Mouse (Mus musculus) MEL (cell line): ENCODE data around the gene Gm10322. TPM values are rescaled to one million over a fixed set of nuclear protein-coding genes. Genes with fewer than 3 reads are reported as not detected.

ENCODE experiments used
- DNase-seq: peaks from one replicate; pipeline ENCODE4 v3.0.0; 2011; ENCODE audit warnings: low read depth, low spot score
- H3K27ac ChIP-seq: 2 replicates; pipeline ENCODE4 v1.5.1; 2012; ENCODE audit warnings: low read depth, mild to moderate bottlenecking, control low read depth, low read length, moderate library complexity; ENCODE audit not compliant: control insufficient read depth
- H3K27me3 ChIP-seq, 2 experiments: fragments of 150-350 bp in 1 of 2; sonication (generic) in 1 of 2; 2 replicates each; pipeline ENCODE4 v1.6.1; 2012; ENCODE audit warnings: low read length in 2 of 2, mild to moderate bottlenecking in 2 of 2, improper control_type of control experiment in 1 of 2, moderate library complexity in 1 of 2; ENCODE audit not compliant: insufficient read depth in 2 of 2, control insufficient read depth in 1 of 2
- H3K36me3 ChIP-seq, 2 experiments: 2 replicates each; pipeline ENCODE4 v1.6.1; 2012 to 2014; ENCODE audit warnings: low read length in 2 of 2, improper control_type of control experiment in 1 of 2, inconsistent platforms in 1 of 2, mild to moderate bottlenecking in 1 of 2; ENCODE audit not compliant: insufficient read depth in 2 of 2, control insufficient read depth in 1 of 2
- H3K4me1 ChIP-seq, 2 experiments: fragments of 150-350 bp in 1 of 2; sonication (generic) in 1 of 2; 2 replicates each; pipeline ENCODE4 v1.6.1; 2012; ENCODE audit warnings: low read length in 2 of 2, improper control_type of control experiment in 1 of 2, mild to moderate bottlenecking in 1 of 2; ENCODE audit not compliant: insufficient read depth in 2 of 2, control insufficient read depth in 1 of 2
- H3K4me3 ChIP-seq, 2 experiments: fragments of 150-350 bp in 1 of 2; sonication (generic) in 1 of 2; 2 replicates each; pipeline ENCODE4 v1.5.1; 2012; ENCODE audit warnings: low read depth in 2 of 2, low read length in 2 of 2, mild to moderate bottlenecking in 2 of 2, moderate library complexity in 2 of 2, control low read depth in 1 of 2, improper control_type of control experiment in 1 of 2; ENCODE audit not compliant: control insufficient read depth in 1 of 2, insufficient read depth in 1 of 2
- H3K79me2 ChIP-seq: 2 replicates; pipeline ENCODE4 v1.6.1; 2012; ENCODE audit warnings: mild to moderate bottlenecking, low read length, moderate library complexity; ENCODE audit not compliant: control insufficient read depth, poor library complexity, insufficient read depth
- H3K9ac ChIP-seq: 2 replicates; pipeline ENCODE4 v1.6.1; 2012; ENCODE audit warnings: low read depth, mild to moderate bottlenecking, control low read depth, low read length, moderate library complexity; ENCODE audit not compliant: control insufficient read depth, poor library complexity, severe bottlenecking
- H3K9me3 ChIP-seq: fragments of 150-350 bp; sonication (generic); replicated peaks from 2 replicates; pipeline ENCODE4 v1.6.1; 2012; ENCODE audit warnings: mild to moderate bottlenecking, low read length, improper control_type of control experiment, moderate library complexity; ENCODE audit not compliant: insufficient read depth
- BHLHE40 ChIP-seq: IDR thresholded peaks from 2 replicates; pipeline ENCODE4 v1.6.1; 2012; ENCODE audit warnings: low read depth, mild to moderate bottlenecking, inconsistent platforms, low read length, improper control_type of control experiment, borderline replicate concordance
- CHD1 ChIP-seq: IDR thresholded peaks from 2 replicates; pipeline ENCODE4 v1.6.1; 2012; ENCODE audit warnings: low read depth, mild to moderate bottlenecking, inconsistent platforms, low read length, improper control_type of control experiment
- CTCF ChIP-seq, 3 experiments: IDR thresholded peaks in 2 of 3; conservative IDR thresholded peaks in 1 of 3; 2 replicates each; pipeline ENCODE4 v1.5.1; 2011 to 2012; ENCODE audit warnings: low read length in 3 of 3, low read depth in 2 of 3, mild to moderate bottlenecking in 2 of 3, improper control_type of control experiment in 1 of 3, inconsistent platforms in 1 of 3, mixed read lengths in 1 of 3, moderate library complexity in 1 of 3; ENCODE audit not compliant: control insufficient read depth in 1 of 3, insufficient read depth in 1 of 3, poor library complexity in 1 of 3, severe bottlenecking in 1 of 3
- E2F4 ChIP-seq: IDR thresholded peaks from 2 replicates; pipeline ENCODE4 v1.6.1; 2011; ENCODE audit warnings: low read depth, low read length, improper control_type of control experiment, borderline replicate concordance
- ELF1 ChIP-seq: IDR thresholded peaks from 2 replicates; pipeline ENCODE4 v1.6.1; 2014; ENCODE audit warnings: low read depth, mild to moderate bottlenecking, inconsistent platforms, low read length, improper control_type of control experiment, moderate library complexity
- EP300 ChIP-seq, 2 experiments: IDR thresholded peaks; 2 replicates each; pipeline ENCODE4 v1.6.1; 2011; ENCODE audit warnings: improper control_type of control experiment in 2 of 2, low read length in 2 of 2, low read depth in 1 of 2, mild to moderate bottlenecking in 1 of 2
- GABPA ChIP-seq: IDR thresholded peaks from 2 replicates; pipeline ENCODE4 v1.6.1; 2012; ENCODE audit warnings: low read depth, mild to moderate bottlenecking, inconsistent platforms, low read length, improper control_type of control experiment, moderate library complexity
- KAT2A ChIP-seq: conservative IDR thresholded peaks from 2 replicates; pipeline ENCODE4 v1.6.1; 2012; ENCODE audit warnings: low read depth, low read length, improper control_type of control experiment, inconsistent platforms
- MAX ChIP-seq: IDR thresholded peaks from 2 replicates; pipeline ENCODE4 v1.6.1; 2011; ENCODE audit warnings: low read length, improper control_type of control experiment
- MEF2A ChIP-seq: IDR thresholded peaks from 2 replicates; pipeline ENCODE4 v1.6.1; 2014; ENCODE audit warnings: low read depth, mild to moderate bottlenecking, inconsistent platforms, low read length, improper control_type of control experiment; ENCODE audit not compliant: poor library complexity, insufficient replicate concordance, severe bottlenecking; ENCODE audit errors: extremely low read depth
- MXI1 ChIP-seq: IDR thresholded peaks from 2 replicates; pipeline ENCODE4 v1.6.1; 2011; ENCODE audit warnings: mild to moderate bottlenecking, low read depth, low read length, improper control_type of control experiment
- MYB ChIP-seq: IDR thresholded peaks from 2 replicates; pipeline ENCODE4 v1.6.1; 2011; ENCODE audit warnings: mild to moderate bottlenecking, low read depth, low read length, improper control_type of control experiment
- MYC ChIP-seq: IDR thresholded peaks from 2 replicates; pipeline ENCODE4 v1.6.1; 2011; ENCODE audit warnings: low read depth, mild to moderate bottlenecking, low read length, improper control_type of control experiment, moderate library complexity
- POLR2A ChIP-seq, 2 experiments: IDR thresholded peaks; 2 replicates each; pipeline ENCODE4 v1.6.1; 2011 to 2012; ENCODE audit warnings: low read length in 2 of 2, mild to moderate bottlenecking in 2 of 2, control low read depth in 1 of 2, improper control_type of control experiment in 1 of 2, low read depth in 1 of 2, moderate library complexity in 1 of 2; ENCODE audit not compliant: control insufficient read depth in 1 of 2, insufficient read depth in 1 of 2, poor library complexity in 1 of 2
- POLR2AphosphoS5 ChIP-seq: IDR thresholded peaks from 2 replicates; pipeline ENCODE4 v1.6.1; 2012; ENCODE audit warnings: low read depth, borderline replicate concordance, mild to moderate bottlenecking, inconsistent platforms, low read length, moderate library complexity, mixed read lengths
- RAD21 ChIP-seq: IDR thresholded peaks from 2 replicates; pipeline ENCODE4 v1.6.1; 2011; ENCODE audit warnings: mild to moderate bottlenecking, low read depth, low read length, improper control_type of control experiment
- SMC3 ChIP-seq: IDR thresholded peaks from 2 replicates; pipeline ENCODE4 v1.6.1; 2011; ENCODE audit warnings: low read depth, low read length, improper control_type of control experiment
- TAL1 ChIP-seq: IDR thresholded peaks from 2 replicates; pipeline ENCODE4 v1.6.1; 2012; ENCODE audit warnings: mild to moderate bottlenecking, inconsistent platforms, low read length, moderate library complexity, mixed read lengths
- TCF12 ChIP-seq: IDR thresholded peaks from 2 replicates; pipeline ENCODE4 v1.6.1; 2014; ENCODE audit warnings: low read depth, mild to moderate bottlenecking, inconsistent platforms, low read length, improper control_type of control experiment, moderate library complexity
- USF1 ChIP-seq: IDR thresholded peaks from 2 replicates; pipeline ENCODE4 v1.6.1; 2014; ENCODE audit warnings: low read depth, mild to moderate bottlenecking, inconsistent platforms, low read length, improper control_type of control experiment, moderate library complexity
- ZC3H11A ChIP-seq: IDR thresholded peaks from 2 replicates; pipeline ENCODE4 v1.6.1; 2012; ENCODE audit warnings: low read depth, mild to moderate bottlenecking, inconsistent platforms, low read length, improper control_type of control experiment
- ZMIZ1 ChIP-seq: IDR thresholded peaks from 2 replicates; pipeline ENCODE4 v1.6.1; 2012; ENCODE audit warnings: low read depth, mild to moderate bottlenecking, inconsistent platforms, low read length, improper control_type of control experiment, moderate library complexity
- ZNF384 ChIP-seq: IDR thresholded peaks from 2 replicates; pipeline ENCODE4 v1.6.1; 2012; ENCODE audit warnings: low read depth, mild to moderate bottlenecking, inconsistent platforms, low read length, improper control_type of control experiment
- polyA plus RNA-seq, 2 experiments: library from polyadenylated mRNA; stranded (reverse) in 1 of 2; unstranded in 1 of 2; fragments of >175 nt in 1 of 2; fragments of >200 nt in 1 of 2; gene quantifications; 2 replicates each; pipeline versions ENCODE4 v1.2.1 to v1.2.4; 2012; ENCODE audit warnings: low replicate concordance in 2 of 2, low read depth in 1 of 2; ENCODE audit not compliant: insufficient read length in 2 of 2, insufficient read depth in 1 of 2, missing spikeins in 1 of 2
- total RNA-seq: library from RNA; depleted of rRNA; stranded (reverse); fragments of 300-350 nt; gene quantifications from 2 replicates; pipeline ENCODE4 v1.2.3, GENCODE M21; 2012

Gene Gm10322
- total and polyA plus RNA-seq, 3 experiments, result 0.58 TPM; not detected in 2

DNA sequence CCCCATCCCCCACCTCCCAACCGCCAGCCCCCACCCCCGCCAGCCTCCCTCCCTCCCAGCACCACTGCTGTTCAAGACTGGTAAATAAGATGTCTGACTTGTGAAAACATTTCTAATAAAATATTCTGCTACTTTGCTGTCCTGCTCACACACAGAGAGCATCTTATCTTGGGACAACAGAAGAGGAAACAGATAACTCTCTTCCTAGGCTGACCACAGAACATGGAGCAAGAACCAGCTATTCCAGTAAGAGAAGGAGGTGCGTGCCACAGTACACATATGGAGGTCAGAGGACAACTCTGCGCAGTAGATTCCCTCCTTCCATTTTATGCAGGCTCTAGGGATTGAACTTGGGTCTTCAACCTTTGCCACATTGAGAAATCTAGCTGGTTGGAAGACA lies 44.6 kb upstream of the Gm10322 start (continued):
- TF ChIP-seq BHLHE40, result peak; percentile 74
- no peak for TF ChIP-seq RAD21
- no peak for TF ChIP-seq ZMIZ1
- TF ChIP-seq MYC, result peak; percentile 60; the same call in 1 of the 2 replicates
- 0 out of 2 replicates have a peak, but pooled peaks have one; percentile 15 for TF ChIP-seq KAT2A
- peak; percentile 61 for TF ChIP-seq MYB
- no peak; the same call in 1 of the 2 replicates for TF ChIP-seq MXI1
- no peak; the same call in 1 of the 2 replicates for TF ChIP-seq MAX
- TF ChIP-seq TAL1, result peak; percentile 90
- TF ChIP-seq CHD1, result no peak
- peak; percentile 93 for TF ChIP-seq TCF12
- TF ChIP-seq ZNF384, result no peak; the same call in 1 of the 2 replicates
- no peak for TF ChIP-seq POLR2AphosphoS5
- TF ChIP-seq CTCF (IDR thresholded peaks at IDR 0.05 in 2 of 3, conservative IDR thresholded peaks at IDR 0.05 in 1 of 3; ENCODE audit: control insufficient read depth in 1 of 3, insufficient read depth in 1 of 3, low read depth in 2 of 3, low read length in 3 of 3, poor library complexity in 1 of 3, severe bottlenecking in 1 of 3), result no peak
- TF ChIP-seq EP300 (IDR thresholded peaks at IDR 0.05; ENCODE audit: low read depth in 1 of 2, low read length in 2 of 2), result peak; percentile 92 to 94
- TF ChIP-seq GABPA, result no peak
- TF ChIP-seq ZC3H11A, result 0 out of 2 replicates have a peak, but pooled peaks have one; percentile 12
- TF ChIP-seq SMC3, result no peak
- no peak for TF ChIP-seq USF1
- no peak for TF ChIP-seq MEF2A
- TF ChIP-seq POLR2A (IDR thresholded peaks at IDR 0.05; ENCODE audit: control insufficient read depth in 1 of 2, insufficient read depth in 1 of 2, low read depth in 1 of 2, low read length in 2 of 2, poor library complexity in 1 of 2), result no peak
- TF ChIP-seq E2F4, result no peak

DNA sequence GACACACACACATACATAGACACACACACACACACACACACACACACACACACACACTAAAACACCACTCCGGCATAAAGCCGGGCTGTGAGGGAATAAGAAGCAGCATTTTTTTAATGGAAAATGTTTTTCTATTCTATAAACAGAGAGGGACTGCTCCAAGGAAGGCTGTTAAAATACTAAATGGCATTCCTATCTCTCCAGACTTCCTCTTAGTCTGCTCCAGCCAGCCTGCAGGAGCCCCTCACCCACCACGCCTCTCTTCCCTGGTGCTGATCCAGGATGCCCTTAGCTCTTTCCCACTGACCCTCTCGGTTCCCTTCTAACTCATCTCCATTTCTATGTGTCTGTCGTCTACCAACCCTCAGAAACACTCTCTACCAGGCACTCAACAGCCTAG lies 43.9 kb upstream of the Gm10322 start:
- TF ChIP-seq ZMIZ1 (no peak), E2F4 (no peak), EP300 (IDR thresholded peaks at IDR 0.05; ENCODE audit: low read depth in 1 of 2, low read length in 2 of 2) (no peak), MYB (no peak), RAD21 (no peak), CHD1 (no peak), ELF1 (no peak)
- TF ChIP-seq, all 39 proteins: peak for 0
- no peaks in the 10 kb centered on the region for H3K27me3 ChIP-seq
- peaks cover 14 to 26% of the 10 kb centered on the region in 2 experiments for H3K4me1 ChIP-seq
- H3K4me3 ChIP-seq, result no peak overlapping the region
- H3K9me3 ChIP-seq, result peaks cover 3% of the 10 kb centered on the region; the same call in 1 of the 2 replicates
- no peaks in the 10 kb centered on the region for H3K79me2 ChIP-seq
- DNase-seq, result no peak
- no peak overlapping the region for H3K9ac ChIP-seq
- H3K27ac ChIP-seq, result peak overlapping the region; percentile 86
- peaks cover 0 to 19% of the 10 kb centered on the region in 2 experiments; a peak in 2 of 4 replicates for H3K36me3 ChIP-seq
